Mouse (Mus musculus) layer of hippocampus, adult 8-10 months (tissue): ENCODE measurements at regions not wholly inside any gene's neighbourhood (a gene's known extent, or its start where the extent isn't known, plus 50 kb on each side); places are given as distances from the start of the nearest gene placed in this dataset.

ENCODE experiments used
- DNase-seq, 2 experiments: peaks; one replicate each; pipeline ENCODE4 v3.0.0; 2022; ENCODE audit warnings: low spot score in 2 of 2
- microRNA-seq, 2 experiments: library from miRNA; unstranded; fragments of <30 nt; microRNA quantifications; one replicate each; pipeline ENCODE4 v1.2.0; 2022

GRCm38 (mm10) chr4:152662439-152662838 is 184.8 kb upstream of the Kcnab2 start:
- peak in 1 of 2 experiments; percentile 41 for DNase-seq

- DNase-seq, result no peak
Measured at GRCm38 (mm10) chr4:152650198-152650597, 172.5 kb upstream of the Kcnab2 start.

- no peak for DNase-seq
Measured at GRCm38 (mm10) chr4:152647620-152648019, 169.9 kb upstream of the Kcnab2 start.

DNA sequence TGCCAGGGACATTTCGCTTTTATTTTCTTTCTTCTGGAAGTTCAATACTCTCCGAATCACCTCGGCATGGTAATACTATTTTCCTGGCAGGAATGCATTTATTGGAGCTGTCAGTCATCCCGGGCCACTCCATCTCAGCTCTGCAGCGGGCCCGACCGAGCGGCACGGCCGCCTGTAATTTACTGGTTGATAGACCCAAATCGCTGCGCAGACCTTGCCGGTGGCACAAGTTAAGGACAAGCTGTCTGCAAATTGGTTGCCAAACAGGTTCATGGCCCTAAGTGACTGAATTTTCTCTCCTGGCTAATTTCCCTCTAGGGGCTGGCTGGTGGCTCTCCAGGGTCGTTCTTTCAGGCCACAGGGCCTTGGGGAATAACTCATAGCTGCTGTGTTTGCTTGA is 169.4 kb upstream of the Kcnab2 start:
- DNase-seq, result no peak

DNA sequence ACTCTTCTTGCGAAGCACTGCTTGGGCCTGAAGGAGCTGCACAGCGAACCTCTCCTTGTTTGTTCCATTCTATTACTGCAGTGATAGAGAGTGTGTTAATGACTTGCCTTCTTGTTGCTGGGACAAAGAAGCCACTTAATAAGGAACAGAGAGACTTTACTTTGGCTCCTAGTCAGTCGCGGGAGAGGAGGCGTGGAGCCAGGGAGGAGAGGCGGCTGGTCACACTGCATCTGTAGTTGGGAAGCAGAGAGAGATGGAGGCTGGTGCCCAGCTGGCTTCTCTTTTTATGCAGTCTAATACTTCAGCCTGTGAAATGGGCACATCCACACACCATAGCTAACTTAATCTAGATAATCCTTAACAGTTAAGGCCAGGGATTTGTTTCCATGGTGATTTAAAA is 159.4 kb upstream of the Kcnab2 start:
- DNase-seq, result no peak

- DNase-seq, result no peak
Measured at GRCm38 (mm10) chr4:152633896-152634295, 156.2 kb upstream of the Kcnab2 start.

DNA sequence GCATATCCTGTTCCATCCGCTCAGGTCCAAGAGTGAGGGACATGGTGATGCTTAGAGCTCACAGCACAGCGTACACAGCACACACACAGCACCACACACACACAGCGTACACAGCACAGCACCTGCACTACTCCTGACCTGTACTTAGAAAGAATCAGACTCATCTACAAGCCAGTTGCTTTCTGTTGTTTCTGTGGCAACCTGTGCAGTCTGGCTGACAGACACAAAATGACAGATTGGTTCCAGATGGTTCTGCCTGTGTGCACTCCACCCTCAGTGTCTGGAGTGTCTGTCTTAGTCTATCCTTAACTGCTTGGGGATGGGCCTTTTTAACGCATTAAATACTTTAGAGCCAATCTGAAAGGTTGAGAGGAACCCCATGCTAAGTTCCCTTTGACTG is 150.4 kb upstream of the Kcnab2 start:
- peak; percentile 77 to 80 for DNase-seq

DNA sequence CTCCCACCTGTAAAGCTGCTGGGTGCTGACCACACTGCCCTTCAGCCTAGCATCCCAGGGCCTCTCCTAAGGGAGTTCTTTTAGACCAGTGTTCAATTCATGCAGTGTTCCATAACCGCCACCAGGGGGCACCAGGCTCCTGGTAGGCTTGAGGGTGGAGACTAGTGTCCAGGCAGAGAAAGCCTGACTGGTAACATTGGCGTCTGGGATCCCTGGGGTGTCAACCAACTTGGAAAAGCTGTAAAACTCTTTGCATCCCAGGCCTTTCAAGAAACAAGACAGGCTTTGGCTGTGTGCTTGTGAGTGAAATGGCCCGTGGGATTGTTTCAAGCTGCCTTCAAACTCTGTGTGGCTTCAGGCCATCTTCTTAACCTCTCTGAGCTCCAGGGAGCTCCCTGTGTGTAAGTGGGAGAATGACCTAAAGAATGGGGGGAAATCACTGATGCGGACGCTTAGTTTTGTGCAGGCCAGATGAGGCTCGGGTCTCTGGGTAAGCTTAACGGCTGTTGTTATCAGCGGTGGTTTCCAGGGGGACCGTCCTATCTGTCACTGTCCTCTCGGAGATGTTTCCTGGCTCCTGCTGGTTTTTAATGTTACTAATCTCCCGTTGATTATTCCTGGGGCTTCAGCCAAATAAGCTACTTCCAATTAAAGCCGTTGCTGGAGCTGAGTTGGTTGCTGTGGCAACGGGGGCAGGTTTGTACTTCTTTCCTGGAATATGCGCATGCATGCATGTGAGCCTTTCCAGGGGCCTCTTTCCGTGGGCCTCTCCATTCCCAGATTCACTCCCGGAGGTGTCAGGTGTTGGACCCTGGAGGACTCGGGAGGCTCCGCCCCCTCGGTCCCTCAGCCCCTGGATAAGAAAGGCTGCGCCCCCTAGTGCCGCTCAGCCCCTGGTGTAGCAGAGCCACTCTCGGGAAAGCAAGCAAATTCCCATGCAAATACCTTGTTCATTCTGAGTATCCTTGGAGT is 147.6 kb upstream of the Kcnab2 start:
- peak; percentile 84 to 86 for DNase-seq

GRCm38 (mm10) chr4:152622022-152622777 is 144.5 kb upstream of the Kcnab2 start:
- no peak for DNase-seq

- no peak for DNase-seq
Measured at GRCm38 (mm10) chr4:152617636-152618035, 140.0 kb upstream of the Kcnab2 start.

DNA sequence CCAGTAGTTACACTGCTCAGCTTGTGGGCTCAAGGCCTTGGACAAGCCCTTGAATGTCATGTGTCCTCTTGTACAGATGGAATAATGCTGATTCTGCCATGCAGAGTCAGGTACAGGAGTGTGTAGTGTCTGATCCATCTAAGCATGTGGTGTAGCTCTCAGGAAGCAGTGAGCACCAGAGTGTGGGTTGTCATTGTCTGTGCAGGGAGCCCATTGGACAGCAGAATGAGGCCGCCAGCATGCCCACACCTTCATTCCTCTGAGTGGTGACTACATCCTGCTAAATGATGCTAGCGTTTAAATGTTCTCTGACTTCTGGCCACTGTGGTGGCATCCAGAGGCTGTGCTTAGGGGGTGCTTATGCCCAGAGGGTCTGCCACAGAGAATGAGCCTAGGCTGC is 137.5 kb upstream of the Kcnab2 start:
- no peak for DNase-seq

GRCm38 (mm10) chr4:152614356-152615100 is 136.9 kb upstream of the Kcnab2 start:
- DNase-seq, result no peak

Small RNA genes lying in the stretch of these regions (microRNA-seq; reads per million reads assigned to microRNA genes)
- gene Gm25779, result 0 reads per million in 2 experiments
